Mouse (Mus musculus) cerebellum, adult 11-12 months (tissue): Measurements from ENCODE around the gene Tgm4.

Experiments
- DNase-seq: peaks from one replicate; pipeline ENCODE4 v3.0.0; 2022

The Tgm4 gene

GRCm38 (mm10) chr9:123109188-123109587, 74.7 kb downstream of the Tgm4 start:
- no peak for DNase-seq

- no peak for DNase-seq
Observed at GRCm38 (mm10) chr9:123111751-123112221, 77.3 kb downstream of the Tgm4 start.

- DNase-seq: peak; percentile 90
Observed at GRCm38 (mm10) chr9:123112805-123113521, 78.4 kb downstream of the Tgm4 start, which contains the start of the genes Zdhhc3 and Exosc7. Zdhhc3 (minus strand) TSS chr9:123113205. Exosc7 (plus strand) TSS chr9:123113215.

- DNase-seq: peak; percentile 14
Observed at GRCm38 (mm10) chr9:123113931-123114330, 79.4 kb downstream of the Tgm4 start.

GRCm38 (mm10) chr9:123115566-123115965, 81.0 kb downstream of the Tgm4 start:
- no peak for DNase-seq
